Mouse (Mus musculus): ENCODE results near the gene Pde7b.
"Not testable (repeated sequence)": the region's sequence is repeated elsewhere in the genome, so short reads cannot be mapped to it uniquely, and the experiment has no call there.

Pde7b gene

GRCm38 (mm10) chr10:20548833-20549710 lies 175.8 kb downstream of the Pde7b start:
- no peak for DNase-seq (ENCODE audit: low spot score)

GRCm38 (mm10) chr10:20547951-20548551 lies 176.8 kb downstream of the Pde7b start:
- DNase-seq (ENCODE audit: low spot score) = peak; percentile 37

- DNase-seq (ENCODE audit: low spot score) = no peak
These were observed 181.8 kb downstream of the Pde7b start for GRCm38 (mm10) chr10:20543121-20543520.

GRCm38 (mm10) chr10:20533811-20534210 lies 191.1 kb downstream of the Pde7b start:
- DNase-seq (ENCODE audit: low spot score) = no peak

- DNase-seq (ENCODE audit: low spot score) = no peak
These were observed 193.0 kb downstream of the Pde7b start for GRCm38 (mm10) chr10:20531921-20532320.

GRCm38 (mm10) chr10:20528544-20529411 lies 196.1 kb downstream of the Pde7b start:
- no peak for DNase-seq (ENCODE audit: low spot score)

- no peak for DNase-seq (ENCODE audit: low spot score)
These were observed 197.1 kb downstream of the Pde7b start for GRCm38 (mm10) chr10:20527737-20528136.

- DNase-seq (ENCODE audit: low spot score) = no peak
These were observed 206.4 kb downstream of the Pde7b start for GRCm38 (mm10) chr10:20518529-20518889.

GRCm38 (mm10) chr10:20517756-20518528 lies 206.9 kb downstream of the Pde7b start:
- not testable (repeated sequence) for DNase-seq (ENCODE audit: low spot score)

- DNase-seq (ENCODE audit: low spot score) = no peak
These were observed 211.0 kb downstream of the Pde7b start for GRCm38 (mm10) chr10:20513891-20514290.

- DNase-seq (ENCODE audit: low spot score) = no peak
These were observed 211.4 kb downstream of the Pde7b start for GRCm38 (mm10) chr10:20513461-20513860.

GRCm38 (mm10) chr10:20509819-20510218 lies 215.1 kb downstream of the Pde7b start:
- no peak for DNase-seq (ENCODE audit: low spot score)

GRCm38 (mm10) chr10:20508497-20508896 lies 216.4 kb downstream of the Pde7b start:
- no peak for DNase-seq (ENCODE audit: low spot score)

- DNase-seq (ENCODE audit: low spot score) = no peak
These were observed 217.0 kb downstream of the Pde7b start for GRCm38 (mm10) chr10:20507732-20508412.

- no peak for DNase-seq (ENCODE audit: low spot score)
These were observed 217.8 kb downstream of the Pde7b start for GRCm38 (mm10) chr10:20507069-20507468.

GRCm38 (mm10) chr10:20505454-20505853 lies 219.4 kb downstream of the Pde7b start:
- DNase-seq (ENCODE audit: low spot score) = no peak

GRCm38 (mm10) chr10:20504800-20505199 lies 220.1 kb downstream of the Pde7b start:
- DNase-seq (ENCODE audit: low spot score) = no peak

GRCm38 (mm10) chr10:20503265-20504025 lies 221.4 kb downstream of the Pde7b start:
- DNase-seq (ENCODE audit: low spot score) = no peak

- DNase-seq (ENCODE audit: low spot score) = no peak
These were observed 223.7 kb downstream of the Pde7b start for GRCm38 (mm10) chr10:20501221-20501620.

GRCm38 (mm10) chr10:20495051-20495450 lies 229.8 kb downstream of the Pde7b start:
- DNase-seq (ENCODE audit: low spot score) = no peak

Data from urinary bladder, postnatal 14 days (tissue).